Mouse (Mus musculus): ENCODE data around the gene Zfhx3. TPM values are rescaled to one million over a fixed set of nuclear protein-coding genes. Genes with fewer than 3 reads are reported as not detected.

Gene Zfhx3
- total and polyA plus RNA-seq, 3 experiments = 0.11 to 0.30 TPM; not detected in 1

- Histone ChIP-seq H3K4me1 (ENCODE audit: insufficient read depth, low read depth, low read length) (no peaks in the 10 kb centered on the region), H3K4me3 (ENCODE audit: low read depth, low read length) (no peak overlapping the region), H3K36me3 (replicated peaks) (no peaks in the 10 kb centered on the region), H3K27me3 (ENCODE audit: insufficient read depth, low read length) (no peaks in the 10 kb centered on the region), H3K9me3 (replicated peaks) (peaks cover 68% of the 10 kb centered on the region)
- DNase-seq (ENCODE audit: low spot score) = no peak
- ATAC-seq (ENCODE audit: extremely low read depth, insufficient number of reproducible peaks, low FRiP score, poor library complexity, severe bottlenecking) = no peak
- no peak for TF ChIP-seq GATA2 (IDR thresholded peaks at IDR 0.05; ENCODE audit: borderline replicate concordance, low read depth, low read length)
- no peak for TF ChIP-seq TAL1 (conservative IDR thresholded peaks at IDR 0.05; ENCODE audit: low read depth, low read length)
- no peak for TF ChIP-seq POLR2AphosphoS5 (IDR thresholded peaks at IDR 0.05; ENCODE audit: insufficient replicate concordance, low read depth, low read length)
- TF ChIP-seq GATA1 (IDR thresholded peaks at IDR 0.05; ENCODE audit: borderline replicate concordance, low read length) = no peak
- no peak for TF ChIP-seq CTCF (IDR thresholded peaks at IDR 0.05; ENCODE audit: low read depth, low read length)
Measured at GRCm38 (mm10) chr8:108723636-108724035, 781.2 kb downstream of the Zfhx3 start.

- H3K4me3 ChIP-seq (ENCODE audit: low read depth, low read length) = no peak overlapping the region
- DNase-seq (ENCODE audit: low spot score) (no peak), ATAC-seq (ENCODE audit: extremely low read depth, insufficient number of reproducible peaks, low FRiP score, poor library complexity, severe bottlenecking) (no peak)
- no peaks in the 10 kb centered on the region for H3K4me1 ChIP-seq (ENCODE audit: insufficient read depth, low read depth, low read length)
- H3K36me3 ChIP-seq (replicated peaks) = no peaks in the 10 kb centered on the region
- TF ChIP-seq GATA1 (IDR thresholded peaks at IDR 0.05; ENCODE audit: borderline replicate concordance, low read length) = no peak
- TF ChIP-seq TAL1 (conservative IDR thresholded peaks at IDR 0.05; ENCODE audit: low read depth, low read length) = no peak
- TF ChIP-seq POLR2AphosphoS5 (IDR thresholded peaks at IDR 0.05; ENCODE audit: insufficient replicate concordance, low read depth, low read length) = no peak
- TF ChIP-seq CTCF (IDR thresholded peaks at IDR 0.05; ENCODE audit: low read depth, low read length) = no peak
- no peak for TF ChIP-seq GATA2 (IDR thresholded peaks at IDR 0.05; ENCODE audit: borderline replicate concordance, low read depth, low read length)
- H3K27me3 ChIP-seq (ENCODE audit: insufficient read depth, low read length) = no peaks in the 10 kb centered on the region
- H3K9me3 ChIP-seq (replicated peaks) = peaks cover 70% of the 10 kb centered on the region
Measured at GRCm38 (mm10) chr8:108724818-108725506, 782.5 kb downstream of the Zfhx3 start.

GRCm38 (mm10) chr8:108725631-108726030, 783.2 kb downstream of the Zfhx3 start:
- Histone ChIP-seq H3K36me3 (replicated peaks) (no peaks in the 10 kb centered on the region), H3K4me3 (ENCODE audit: low read depth, low read length) (no peak overlapping the region), H3K27me3 (ENCODE audit: insufficient read depth, low read length) (no peaks in the 10 kb centered on the region), H3K9me3 (replicated peaks) (peaks cover 70% of the 10 kb centered on the region), H3K4me1 (ENCODE audit: insufficient read depth, low read depth, low read length) (no peaks in the 10 kb centered on the region)
- no peak for ATAC-seq (ENCODE audit: extremely low read depth, insufficient number of reproducible peaks, low FRiP score, poor library complexity, severe bottlenecking)
- TF ChIP-seq CTCF (IDR thresholded peaks at IDR 0.05; ENCODE audit: low read depth, low read length) (no peak), POLR2AphosphoS5 (IDR thresholded peaks at IDR 0.05; ENCODE audit: insufficient replicate concordance, low read depth, low read length) (no peak), TAL1 (conservative IDR thresholded peaks at IDR 0.05; ENCODE audit: low read depth, low read length) (no peak), GATA1 (IDR thresholded peaks at IDR 0.05; ENCODE audit: borderline replicate concordance, low read length) (no peak), GATA2 (IDR thresholded peaks at IDR 0.05; ENCODE audit: borderline replicate concordance, low read depth, low read length) (no peak)
- no peak for DNase-seq (ENCODE audit: low spot score)

GRCm38 (mm10) chr8:108726541-108727241, 784.2 kb downstream of the Zfhx3 start:
- no peak for TF ChIP-seq GATA2 (IDR thresholded peaks at IDR 0.05; ENCODE audit: borderline replicate concordance, low read depth, low read length)
- no peak overlapping the region for H3K4me3 ChIP-seq (ENCODE audit: low read depth, low read length)
- peaks cover 74% of the 10 kb centered on the region for H3K9me3 ChIP-seq (replicated peaks)
- ATAC-seq (ENCODE audit: extremely low read depth, insufficient number of reproducible peaks, low FRiP score, poor library complexity, severe bottlenecking) (no peak), DNase-seq (ENCODE audit: low spot score) (no peak)
- H3K36me3 ChIP-seq (replicated peaks) = no peaks in the 10 kb centered on the region
- no peaks in the 10 kb centered on the region for H3K27me3 ChIP-seq (ENCODE audit: insufficient read depth, low read length)
- H3K4me1 ChIP-seq (ENCODE audit: insufficient read depth, low read depth, low read length) = no peaks in the 10 kb centered on the region

- no peaks in the 10 kb centered on the region for H3K36me3 ChIP-seq (replicated peaks)
- H3K4me1 ChIP-seq (ENCODE audit: insufficient read depth, low read depth, low read length) = no peaks in the 10 kb centered on the region
- peaks cover 73% of the 10 kb centered on the region for H3K9me3 ChIP-seq (replicated peaks)
- H3K4me3 ChIP-seq (ENCODE audit: low read depth, low read length) = no peak overlapping the region
- DNase-seq (ENCODE audit: low spot score) (no peak), ATAC-seq (ENCODE audit: extremely low read depth, insufficient number of reproducible peaks, low FRiP score, poor library complexity, severe bottlenecking) (no peak)
- TF ChIP-seq TAL1 (conservative IDR thresholded peaks at IDR 0.05; ENCODE audit: low read depth, low read length) = no peak
- TF ChIP-seq CTCF (IDR thresholded peaks at IDR 0.05; ENCODE audit: low read depth, low read length) = no peak
- no peak for TF ChIP-seq GATA2 (IDR thresholded peaks at IDR 0.05; ENCODE audit: borderline replicate concordance, low read depth, low read length)
- TF ChIP-seq POLR2AphosphoS5 (IDR thresholded peaks at IDR 0.05; ENCODE audit: insufficient replicate concordance, low read depth, low read length) = no peak
- no peak for TF ChIP-seq GATA1 (IDR thresholded peaks at IDR 0.05; ENCODE audit: borderline replicate concordance, low read length)
- no peaks in the 10 kb centered on the region for H3K27me3 ChIP-seq (ENCODE audit: insufficient read depth, low read length)
Measured at GRCm38 (mm10) chr8:108729169-108729568, 786.7 kb downstream of the Zfhx3 start.

- TF ChIP-seq CTCF (IDR thresholded peaks at IDR 0.05; ENCODE audit: low read depth, low read length) = no peak
- no peak for TF ChIP-seq GATA1 (IDR thresholded peaks at IDR 0.05; ENCODE audit: borderline replicate concordance, low read length)
- no peak for TF ChIP-seq TAL1 (conservative IDR thresholded peaks at IDR 0.05; ENCODE audit: low read depth, low read length)
- no peak for TF ChIP-seq GATA2 (IDR thresholded peaks at IDR 0.05; ENCODE audit: borderline replicate concordance, low read depth, low read length)
- TF ChIP-seq POLR2AphosphoS5 (IDR thresholded peaks at IDR 0.05; ENCODE audit: insufficient replicate concordance, low read depth, low read length) = no peak
- ATAC-seq (ENCODE audit: extremely low read depth, insufficient number of reproducible peaks, low FRiP score, poor library complexity, severe bottlenecking) (no peak), DNase-seq (ENCODE audit: low spot score) (no peak)
- Histone ChIP-seq H3K9me3 (replicated peaks) (peaks cover 78% of the 10 kb centered on the region), H3K36me3 (replicated peaks) (no peaks in the 10 kb centered on the region), H3K4me1 (ENCODE audit: insufficient read depth, low read depth, low read length) (no peaks in the 10 kb centered on the region), H3K4me3 (ENCODE audit: low read depth, low read length) (no peak overlapping the region), H3K27me3 (ENCODE audit: insufficient read depth, low read length) (no peaks in the 10 kb centered on the region)
Measured at GRCm38 (mm10) chr8:108729667-108730329, 787.4 kb downstream of the Zfhx3 start.
